Mouse (Mus musculus) kidney, embryonic 16.5 days (tissue): ENCODE data around the gene Zmiz2. TPM values are rescaled to one million over a fixed set of nuclear protein-coding genes. Genes with fewer than 3 reads are reported as not detected.

Source experiments
- ATAC-seq: fragments of 200-750 bp; cut with Nextera tagmentation; 2 replicates; pipeline ENCODE4 v1.8.0; 2017; ENCODE audit warnings: moderate TSS enrichment; ENCODE audit not compliant: low FRiP score, low TSS enrichment
- H3K27ac ChIP-seq: fragments of 300-500 bp; sonication (generic); 2 replicates; pipeline ENCODE4 v1.5.1; 2014; ENCODE audit warnings: low read length
- H3K27me3 ChIP-seq: fragments of 300-500 bp; sonication (generic); 2 replicates; pipeline ENCODE4 v1.6.1; 2014; ENCODE audit warnings: low read length, control low read depth, mixed read lengths; ENCODE audit not compliant: insufficient read depth
- H3K36me3 ChIP-seq: fragments of 300-500 bp; sonication (generic); 2 replicates; pipeline ENCODE4 v1.6.1; 2014; ENCODE audit warnings: low read length, control low read depth, mixed read lengths; ENCODE audit not compliant: insufficient read depth
- H3K4me1 ChIP-seq: fragments of 300-500 bp; sonication (generic); 2 replicates; pipeline ENCODE4 v1.6.1; 2014; ENCODE audit warnings: low read length, control low read depth, mixed read lengths; ENCODE audit not compliant: insufficient read depth
- H3K4me2 ChIP-seq: fragments of 300-500 bp; sonication (generic); replicated peaks from 2 replicates; pipeline ENCODE4 v1.6.1; 2014; ENCODE audit warnings: low read depth, low read length
- H3K4me3 ChIP-seq: fragments of 300-500 bp; sonication (generic); 2 replicates; pipeline ENCODE4 v1.5.1; 2014; ENCODE audit warnings: mild to moderate bottlenecking, low read length
- H3K9ac ChIP-seq: fragments of 300-500 bp; sonication (generic); replicated peaks from 2 replicates; pipeline ENCODE4 v1.6.1; 2014; ENCODE audit warnings: low read length
- H3K9me3 ChIP-seq: fragments of 300-500 bp; sonication (generic); 2 replicates; pipeline ENCODE4 v1.6.1; 2016; ENCODE audit warnings: low read length, control low read depth
- WGBS: fragments of 180-500 bp; shearing (Covaris S2); extraction: QIAGEN DNeasy Blood & Tissue Kit; methylation state at CpG from one replicate; pipeline ENCODE4 v1.1.7; 2014; 5-methylcytosine and 5-hydroxymethylcytosine counted together
- polyA plus RNA-seq: library from polyadenylated mRNA; unstranded; fragments of >200 nt; fragmentation: Nextera tagmentation; extraction: Ambion mirVana; gene quantifications from 2 replicates; pipeline ENCODE4 v1.2.1, GENCODE M21; 2015

The Zmiz2 gene
- 11.7 and 12.5 TPM in 2 replicates for polyA plus RNA-seq

GRCm38 (mm10) chr11:6388726-6389413 lies at the start of gene Zmiz2:
Gene Zmiz2 (plus strand): TSS chr11:6389074.
- ATAC-seq: peak; percentile 99
- Histone ChIP-seq H3K27ac (peak within 1 kb of the TSS; percentile 97), H3K9ac (peak within 1 kb of the TSS; percentile 90), H3K27me3 (no peaks in the 10 kb centered on the region), H3K4me3 (peak within 1 kb of the TSS; percentile 95), H3K36me3 (no peaks in the 10 kb centered on the region), H3K9me3 (no peaks in the 10 kb centered on the region), H3K4me2 (peak within 1 kb of the TSS; percentile 85), H3K4me1 (peaks cover 12% of the 10 kb centered on the region)
- 8% methylated on average over 40 of the region's 60 CpGs for WGBS

- Histone ChIP-seq H3K9ac (no peak overlapping the region), H3K27ac (no peak overlapping the region), H3K4me3 (no peak overlapping the region), H3K4me2 (no peak overlapping the region), H3K27me3 (no peaks in the 10 kb centered on the region), H3K36me3 (peaks cover 75% of the 10 kb centered on the region), H3K4me1 (no peaks in the 10 kb centered on the region), H3K9me3 (no peaks in the 10 kb centered on the region)
- no peak for ATAC-seq
- WGBS: 95% methylated on average over 4 of the region's 4 CpGs
Measured at GRCm38 (mm10) chr11:6345956-6346355, 42.9 kb upstream of the Zmiz2 start.

GRCm38 (mm10) chr11:6346966-6347365 lies 41.9 kb upstream of the Zmiz2 start:
- Histone ChIP-seq H3K36me3 (peaks cover 72% of the 10 kb centered on the region), H3K27ac (no peak overlapping the region), H3K4me1 (no peaks in the 10 kb centered on the region), H3K9me3 (no peaks in the 10 kb centered on the region), H3K4me3 (no peak overlapping the region), H3K4me2 (no peak overlapping the region), H3K9ac (no peak overlapping the region), H3K27me3 (no peaks in the 10 kb centered on the region)
- 86% methylated on average over 7 of the region's 7 CpGs for WGBS
- no peak for ATAC-seq

- Histone ChIP-seq H3K4me3 (no peak overlapping the region), H3K4me1 (no peaks in the 10 kb centered on the region), H3K27me3 (no peaks in the 10 kb centered on the region), H3K9me3 (no peaks in the 10 kb centered on the region), H3K9ac (no peak overlapping the region), H3K36me3 (peaks cover 76% of the 10 kb centered on the region), H3K27ac (no peak overlapping the region), H3K4me2 (no peak overlapping the region)
- WGBS: 89% methylated on average over 11 of the region's 11 CpGs
- no peak for ATAC-seq
Measured at GRCm38 (mm10) chr11:6348681-6349200, 40.1 kb upstream of the Zmiz2 start.

GRCm38 (mm10) chr11:6349586-6349985 lies 39.3 kb upstream of the Zmiz2 start:
- 55% methylated on average over 5 of the region's 5 CpGs for WGBS
- peaks cover 75% of the 10 kb centered on the region for H3K36me3 ChIP-seq
- H3K27ac ChIP-seq: no peak overlapping the region
- no peaks in the 10 kb centered on the region for H3K27me3 ChIP-seq
- no peak overlapping the region for H3K4me3 ChIP-seq
- no peaks in the 10 kb centered on the region for H3K9me3 ChIP-seq
- no peak overlapping the region for H3K4me2 ChIP-seq
- H3K4me1 ChIP-seq: no peaks in the 10 kb centered on the region
- ATAC-seq: no peak
- no peak overlapping the region for H3K9ac ChIP-seq

GRCm38 (mm10) chr11:6355106-6355505 lies 33.8 kb upstream of the Zmiz2 start:
- Histone ChIP-seq H3K27me3 (no peaks in the 10 kb centered on the region), H3K4me2 (no peak overlapping the region), H3K9ac (no peak overlapping the region), H3K4me3 (no peak overlapping the region), H3K4me1 (no peaks in the 10 kb centered on the region), H3K36me3 (peaks cover 63% of the 10 kb centered on the region), H3K27ac (no peak overlapping the region), H3K9me3 (no peaks in the 10 kb centered on the region)
- no peak for ATAC-seq
- WGBS: 87% methylated on average over 4 of the region's 4 CpGs

- no peaks in the 10 kb centered on the region for H3K4me1 ChIP-seq
- H3K9ac ChIP-seq: no peak overlapping the region
- no peak overlapping the region for H3K4me3 ChIP-seq
- 91% methylated on average over 9 of the region's 9 CpGs for WGBS
- no peaks in the 10 kb centered on the region for H3K36me3 ChIP-seq
- H3K4me2 ChIP-seq: no peak overlapping the region
- no peaks in the 10 kb centered on the region for H3K27me3 ChIP-seq
- no peaks in the 10 kb centered on the region for H3K9me3 ChIP-seq
- H3K27ac ChIP-seq: no peak overlapping the region
- ATAC-seq: no peak
Measured at GRCm38 (mm10) chr11:6364581-6365275, 24.1 kb upstream of the Zmiz2 start.

GRCm38 (mm10) chr11:6365885-6366284 lies 23.0 kb upstream of the Zmiz2 start:
- H3K36me3 ChIP-seq: no peaks in the 10 kb centered on the region
- H3K4me3 ChIP-seq: no peak overlapping the region
- no peaks in the 10 kb centered on the region for H3K4me1 ChIP-seq
- H3K27me3 ChIP-seq: no peaks in the 10 kb centered on the region
- H3K9ac ChIP-seq: 0 out of 2 replicates have a peak overlapping the region, but pooled peaks have one; percentile 19
- no peaks in the 10 kb centered on the region for H3K9me3 ChIP-seq
- no peak overlapping the region for H3K4me2 ChIP-seq
- H3K27ac ChIP-seq: no peak overlapping the region; the same call in 1 of the 2 replicates
- WGBS: 19% methylated on average over 11 of the region's 11 CpGs
- peak; percentile 73 for ATAC-seq

GRCm38 (mm10) chr11:6366434-6366833 lies 22.4 kb upstream of the Zmiz2 start:
- Histone ChIP-seq H3K4me1 (no peaks in the 10 kb centered on the region), H3K27ac (peak overlapping the region; percentile 42; the same call in 1 of the 2 replicates), H3K4me2 (no peak overlapping the region), H3K9me3 (no peaks in the 10 kb centered on the region), H3K27me3 (no peaks in the 10 kb centered on the region), H3K4me3 (no peak overlapping the region), H3K36me3 (no peaks in the 10 kb centered on the region), H3K9ac (no peak overlapping the region)
- 0 out of 2 replicates have a peak, but pooled peaks have one; percentile 61 for ATAC-seq
- WGBS: 76% methylated on average over 6 of the region's 6 CpGs

- Histone ChIP-seq H3K4me1 (no peaks in the 10 kb centered on the region), H3K4me2 (no peak overlapping the region), H3K9ac (no peak overlapping the region), H3K27ac (no peak overlapping the region), H3K36me3 (no peaks in the 10 kb centered on the region), H3K27me3 (no peaks in the 10 kb centered on the region), H3K4me3 (no peak overlapping the region), H3K9me3 (no peaks in the 10 kb centered on the region)
- 73% methylated on average over 4 of the region's 4 CpGs for WGBS
- 0 out of 2 replicates have a peak, but pooled peaks have one; percentile 49 for ATAC-seq
Measured at GRCm38 (mm10) chr11:6367156-6367555, 21.7 kb upstream of the Zmiz2 start.
